Mouse (Mus musculus) megakaryocyte, embryonic 14.5 days (primary cell): Measurements from ENCODE around the gene Tmed2. TPM values are rescaled to one million over a fixed set of nuclear protein-coding genes. Genes with fewer than 3 reads are reported as not detected.
"Not testable (repeated sequence)": the region's sequence is repeated elsewhere in the genome, so short reads cannot be mapped to it uniquely, and the experiment has no call there.

Source experiments
- H3K27me3 ChIP-seq: replicated peaks from 2 replicates; pipeline ENCODE3; 2012; ENCODE audit warnings: inconsistent platforms
- H3K36me3 ChIP-seq: replicated peaks from 2 replicates; pipeline ENCODE3; 2012; ENCODE audit warnings: low read length, inconsistent platforms, mixed read lengths
- H3K4me1 ChIP-seq: 2 replicates; pipeline ENCODE4 v1.6.1; 2012; ENCODE audit warnings: inconsistent platforms
- H3K4me3 ChIP-seq: replicated peaks from 2 replicates; pipeline ENCODE3; 2012; ENCODE audit warnings: moderate library complexity, mild to moderate bottlenecking, inconsistent platforms
- H3K9me3 ChIP-seq: 2 replicates; pipeline ENCODE4 v1.6.1; 2012; ENCODE audit warnings: inconsistent platforms
- FLI1 ChIP-seq: IDR thresholded peaks from 2 replicates; pipeline ENCODE4 v1.6.1; 2012; ENCODE audit warnings: low read length, inconsistent platforms, mixed read lengths
- GATA1 ChIP-seq: IDR thresholded peaks from 3 replicates; pipeline ENCODE4 v1.6.1; 2012; ENCODE audit warnings: mixed read lengths, low read length, inconsistent platforms, borderline replicate concordance
- polyA plus RNA-seq: library from polyadenylated mRNA; stranded (reverse); fragments of >175 nt; gene quantifications from 2 replicates; pipeline ENCODE4 v1.2.3, GENCODE M21; 2012; ENCODE audit warnings: low replicate concordance; ENCODE audit not compliant: insufficient read depth

Tmed2 gene
- polyA plus RNA-seq, 1 experiment: 125 TPM

DNA sequence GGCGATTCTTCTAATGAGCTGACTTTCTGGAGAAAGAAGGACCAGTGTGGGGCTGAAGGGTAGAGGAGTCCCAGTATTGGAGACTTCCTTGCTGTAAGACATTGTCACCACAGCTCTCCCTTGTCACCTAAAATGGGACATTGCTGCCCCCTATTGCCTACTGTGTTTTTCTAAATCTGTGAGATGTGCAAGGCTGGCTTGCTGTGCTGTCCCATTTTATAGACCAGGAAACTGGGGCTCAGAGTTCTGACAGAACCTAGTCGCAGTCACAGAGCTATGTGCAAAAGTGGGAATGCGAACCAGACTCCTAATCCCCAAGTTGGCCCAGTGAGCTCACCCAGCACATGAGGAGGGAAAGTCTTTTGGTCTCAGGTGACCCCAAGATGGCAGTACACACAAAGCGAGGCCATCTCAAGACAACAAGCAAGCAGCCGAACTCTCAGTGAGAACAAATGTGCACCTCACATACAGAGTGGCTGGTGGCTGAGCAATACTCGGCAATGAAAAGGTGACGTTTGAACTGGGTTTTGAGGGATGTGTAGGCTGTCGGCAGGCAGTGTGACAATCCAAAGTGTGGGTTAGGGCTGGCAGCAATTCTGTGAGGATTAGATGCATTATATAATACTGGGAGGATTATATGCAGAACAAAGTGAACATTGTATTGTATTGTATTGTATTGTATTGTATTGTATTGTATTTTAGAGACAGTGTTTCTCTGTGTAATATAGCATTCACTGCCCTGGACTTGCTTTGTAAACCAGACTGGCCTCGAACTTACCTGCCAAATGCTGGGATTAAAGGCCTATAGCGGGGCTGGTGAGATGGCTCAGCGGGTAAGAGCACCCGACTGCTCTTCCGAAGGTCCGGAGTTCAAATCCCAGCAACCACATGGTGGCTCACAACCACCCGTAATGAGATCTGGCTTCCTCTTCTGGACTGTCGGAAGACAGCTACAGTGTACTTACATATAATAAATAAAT is 1.4 kb upstream of the Tmed2 start:
- H3K4me3 ChIP-seq: no peak overlapping the region
- peaks cover 20% of the 10 kb centered on the region for H3K36me3 ChIP-seq
- TF ChIP-seq GATA1 (no peak), FLI1 (no peak)
- peaks cover 52% of the 10 kb centered on the region for H3K4me1 ChIP-seq
- H3K9me3 ChIP-seq: no peaks in the 10 kb centered on the region
- peaks cover 10% of the 10 kb centered on the region for H3K27me3 ChIP-seq

DNA sequence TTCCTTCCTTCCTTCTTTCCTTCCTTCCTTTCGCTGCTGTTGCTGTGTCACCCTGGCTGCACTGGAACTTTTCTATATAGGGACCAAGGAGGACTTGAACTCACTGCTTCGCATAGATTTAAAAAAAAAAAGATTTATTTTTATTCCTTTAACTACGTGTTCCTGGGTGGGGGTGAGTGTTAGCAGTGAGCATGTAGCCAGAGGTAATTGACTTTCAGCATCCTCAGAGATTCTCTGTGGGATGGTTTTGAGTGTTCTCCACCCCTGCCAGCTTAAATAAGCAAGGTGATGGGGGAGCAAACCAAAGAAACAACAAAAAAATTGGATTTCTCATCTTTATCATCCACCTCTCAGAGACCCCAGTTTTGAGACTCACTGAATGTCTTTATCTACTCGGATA is 590 bp upstream of the Tmed2 start:
- Histone ChIP-seq H3K27me3 (peaks cover 8% of the 10 kb centered on the region), H3K9me3 (no peaks in the 10 kb centered on the region), H3K36me3 (peaks cover 28% of the 10 kb centered on the region), H3K4me1 (peaks cover 53% of the 10 kb centered on the region), H3K4me3 (peak overlapping the region; percentile 92)
- no peak for TF ChIP-seq FLI1
- TF ChIP-seq GATA1: no peak

- Histone ChIP-seq H3K9me3 (no peaks in the 10 kb centered on the region), H3K27me3 (peaks cover 4% of the 10 kb centered on the region), H3K36me3 (peaks cover 37% of the 10 kb centered on the region), H3K4me1 (peaks cover 55% of the 10 kb centered on the region), H3K4me3 (peak overlapping the region; percentile 95)
- TF ChIP-seq FLI1 (no peak), GATA1 (no peak)
These were observed 558 bp downstream of the Tmed2 start for GRCm38 (mm10) chr5:124540905-124541601.

- H3K36me3 ChIP-seq: peaks cover 43% of the 10 kb centered on the region
- peaks cover 59% of the 10 kb centered on the region for H3K4me1 ChIP-seq
- TF ChIP-seq FLI1: no peak
- no peak for TF ChIP-seq GATA1
- peaks cover 4% of the 10 kb centered on the region for H3K27me3 ChIP-seq
- H3K4me3 ChIP-seq: peak overlapping the region; percentile 95
- no peaks in the 10 kb centered on the region for H3K9me3 ChIP-seq
These were observed 1.1 kb downstream of the Tmed2 start for GRCm38 (mm10) chr5:124541602-124541973.

GRCm38 (mm10) chr5:124550737-124551136 is 10.2 kb downstream of the Tmed2 start:
- peaks cover 53% of the 10 kb centered on the region for H3K36me3 ChIP-seq
- H3K4me1 ChIP-seq: peaks cover 43% of the 10 kb centered on the region
- H3K27me3 ChIP-seq, H3K9me3 ChIP-seq, H3K4me3 ChIP-seq: not testable (repeated sequence)

- H3K9me3 ChIP-seq, H3K27me3 ChIP-seq: not testable (repeated sequence)
- Histone ChIP-seq H3K4me3 (peak overlapping the region; percentile 96), H3K4me1 (peaks cover 37% of the 10 kb centered on the region), H3K36me3 (peaks cover 53% of the 10 kb centered on the region)
These were observed 11.0 kb downstream of the Tmed2 start for GRCm38 (mm10) chr5:124551349-124552093.

DNA sequence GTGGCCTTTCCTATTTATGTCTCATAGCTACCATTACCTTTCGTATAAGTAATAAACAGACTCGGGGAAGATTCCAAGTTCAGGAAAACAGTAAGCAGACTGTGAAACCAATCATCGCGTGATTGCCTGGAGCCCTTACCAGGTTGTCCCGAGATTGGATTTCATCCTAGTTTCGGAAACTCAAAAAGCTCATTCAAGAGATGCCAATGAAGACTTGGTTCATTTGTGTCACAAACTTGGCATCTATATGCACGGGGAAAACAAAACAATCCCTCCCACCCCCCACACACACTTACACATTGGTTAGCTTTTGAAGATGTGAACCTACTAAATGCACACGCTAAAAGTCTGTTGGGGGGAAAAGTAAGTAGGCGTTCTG is 11.6 kb downstream of the Tmed2 start:
- no peaks in the 10 kb centered on the region for H3K9me3 ChIP-seq
- peaks cover 37% of the 10 kb centered on the region for H3K4me1 ChIP-seq
- no peaks in the 10 kb centered on the region for H3K27me3 ChIP-seq
- peaks cover 53% of the 10 kb centered on the region for H3K36me3 ChIP-seq
- TF ChIP-seq FLI1 (no peak), GATA1 (no peak)
- peak overlapping the region; percentile 96 for H3K4me3 ChIP-seq

DNA sequence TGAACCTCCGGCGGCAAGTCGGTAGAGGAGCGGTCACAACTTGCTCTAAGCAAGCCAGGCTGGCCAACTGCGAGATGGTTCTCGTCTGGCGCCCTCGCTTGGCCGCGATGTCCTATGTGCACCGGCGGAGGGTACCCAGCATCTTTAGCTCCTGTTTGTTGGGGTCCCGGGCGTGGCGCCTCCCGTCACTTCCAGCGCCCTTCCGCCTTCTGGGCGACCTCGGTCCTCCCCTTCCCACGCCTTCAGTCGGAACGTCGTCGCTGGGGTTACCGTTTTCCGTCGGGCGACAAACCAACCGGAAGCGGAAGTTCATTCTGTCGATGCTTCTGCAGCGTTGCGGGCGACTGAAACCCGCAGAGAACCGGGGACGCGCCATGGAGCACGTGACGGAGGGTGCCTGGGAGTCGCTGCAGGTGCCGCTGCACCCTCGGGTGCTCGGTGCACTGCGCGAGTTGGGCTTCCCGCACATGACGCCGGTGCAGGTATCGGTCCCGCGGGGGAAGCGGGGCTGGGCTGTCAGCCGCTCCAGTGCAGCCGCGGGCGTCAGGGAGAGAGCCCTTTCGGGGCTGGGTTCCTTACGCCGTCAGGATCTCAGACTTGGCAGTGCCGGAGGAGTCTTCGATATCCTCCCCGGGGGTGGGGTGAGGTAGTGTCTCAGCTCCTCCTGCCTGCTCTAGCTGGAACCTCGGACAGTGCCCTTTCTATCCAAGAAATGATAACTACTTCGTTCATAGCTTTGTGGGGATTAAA is 12.2 kb downstream of the Tmed2 start, which contains the start of gene Ddx55:
TSS of gene Ddx55 (plus strand) at position 307 of the 750 bp plus-strand sequence.
- Histone ChIP-seq H3K4me3 (peak within 1 kb of the TSS; percentile 96), H3K4me1 (peaks cover 37% of the 10 kb centered on the region), H3K27me3 (no peaks in the 10 kb centered on the region), H3K9me3 (no peaks in the 10 kb centered on the region), H3K36me3 (peaks cover 54% of the 10 kb centered on the region)
- TF ChIP-seq FLI1 (peak; percentile 42; the same call in 1 of the 2 replicates), GATA1 (no peak)

- Histone ChIP-seq H3K4me1 (peaks cover 37% of the 10 kb centered on the region), H3K27me3 (no peaks in the 10 kb centered on the region), H3K4me3 (no peak overlapping the region), H3K9me3 (no peaks in the 10 kb centered on the region), H3K36me3 (peaks cover 54% of the 10 kb centered on the region)
- TF ChIP-seq GATA1 (no peak), FLI1 (no peak)
These were observed 13.1 kb downstream of the Tmed2 start for GRCm38 (mm10) chr5:124553607-124554006.
